Mouse (Mus musculus) left cerebral cortex, postnatal 36 days (tissue): ENCODE measurements at regions not wholly inside any gene's neighbourhood (a gene's known extent, or its start where the extent isn't known, plus 50 kb on each side); places are given as distances from the start of the nearest gene placed in this dataset.

Experiments
- DNase-seq, 2 experiments: peaks; one replicate each; pipeline ENCODE4 v3.0.0; 2021 to 2022; ENCODE audit warnings: low spot score in 2 of 2, mixed read lengths in 1 of 2
- intact Hi-C: fragments of 180-260 bp; cut with DNase I; formaldehyde crosslinking; loops from one replicate; pipeline ENCODE4 v1.15.1; 2025

GRCm38 (mm10) chr8:127958351-127959044 is 399.9 kb upstream of the Nrp1 start:
- intact Hi-C loops = no loop called here
- no peak for DNase-seq

GRCm38 (mm10) chr8:127962862-127963261 is 395.5 kb upstream of the Nrp1 start:
- no peak for DNase-seq

DNA sequence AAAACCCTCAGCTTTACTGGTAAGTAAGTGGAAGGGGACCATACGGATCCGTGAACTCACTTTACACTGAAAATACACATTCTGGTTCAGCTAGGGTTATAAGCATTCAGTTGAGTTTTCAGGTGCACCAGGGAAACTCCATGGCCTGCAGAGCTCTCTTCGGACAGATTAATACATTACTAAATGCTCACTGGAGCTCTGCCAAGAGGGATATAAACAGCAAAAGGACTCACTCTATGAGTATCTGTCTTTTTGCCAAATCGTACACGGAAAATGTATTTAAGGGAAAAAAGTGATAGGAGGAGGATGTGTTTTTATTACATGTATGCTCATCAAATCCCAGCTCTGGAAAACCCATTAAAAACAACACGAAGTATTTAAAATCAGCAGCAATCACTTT is 394.8 kb upstream of the Nrp1 start:
- intact Hi-C loops = no loop called here
- no peak for DNase-seq

More at GRCm38 (mm10) chr8:127962862-127963261, 395.5 kb upstream of the Nrp1 start:
- intact Hi-C loops = no loop called here

GRCm38 (mm10) chr8:127964801-127965200 is 393.6 kb upstream of the Nrp1 start:
- intact Hi-C loops = no loop called here
- DNase-seq = no peak

DNA sequence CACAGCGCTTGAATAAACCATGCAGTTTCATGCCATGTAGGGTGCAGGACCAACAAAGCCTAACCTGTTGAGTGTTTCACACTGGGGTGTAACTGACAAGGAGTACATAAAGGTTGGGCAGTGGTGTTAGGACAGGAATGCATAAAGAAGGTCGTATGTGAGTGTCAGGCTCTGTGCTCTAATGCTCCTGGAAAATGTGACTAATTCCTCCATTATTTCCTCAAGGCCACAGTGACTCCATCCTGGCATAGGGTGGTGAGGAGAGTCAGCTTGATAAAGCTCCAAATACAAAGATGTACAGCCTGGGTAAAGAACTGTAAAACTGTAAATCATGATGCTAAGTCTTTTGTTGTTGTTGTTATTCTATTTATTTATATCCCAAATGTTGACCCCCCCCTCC is 393.1 kb upstream of the Nrp1 start:
- intact Hi-C loops = no loop called here
- no peak for DNase-seq

DNA sequence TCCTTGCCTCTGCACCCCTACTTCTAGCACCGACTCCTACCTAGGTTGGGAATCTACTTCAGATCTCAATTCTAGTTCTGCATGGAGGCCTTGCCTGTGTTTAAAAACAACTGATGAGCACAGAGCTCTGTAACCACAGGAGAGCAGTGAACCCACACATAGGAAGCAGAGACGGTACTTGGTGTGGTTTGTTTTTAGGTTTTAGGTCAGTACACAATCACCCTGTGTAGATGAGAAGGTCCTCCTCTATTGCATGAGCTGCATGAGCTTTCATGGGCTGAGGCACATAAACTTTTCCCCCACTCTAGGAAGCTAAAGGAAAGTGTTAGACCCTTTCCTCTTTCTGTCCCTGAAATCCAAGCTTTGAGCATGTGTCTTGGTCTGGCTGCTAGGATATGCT is 390.4 kb upstream of the Nrp1 start:
- intact Hi-C loops = no loop called here

GRCm38 (mm10) chr8:127973194-127973593 is 385.2 kb upstream of the Nrp1 start:
- no peak for DNase-seq
- intact Hi-C loops = no loop called here

More for the DNA sequence above, 390.4 kb upstream of the Nrp1 start:
- DNase-seq = no peak

GRCm38 (mm10) chr8:127977746-127978145 is 380.7 kb upstream of the Nrp1 start:
- intact Hi-C loops = no loop called here
- DNase-seq = no peak

DNA sequence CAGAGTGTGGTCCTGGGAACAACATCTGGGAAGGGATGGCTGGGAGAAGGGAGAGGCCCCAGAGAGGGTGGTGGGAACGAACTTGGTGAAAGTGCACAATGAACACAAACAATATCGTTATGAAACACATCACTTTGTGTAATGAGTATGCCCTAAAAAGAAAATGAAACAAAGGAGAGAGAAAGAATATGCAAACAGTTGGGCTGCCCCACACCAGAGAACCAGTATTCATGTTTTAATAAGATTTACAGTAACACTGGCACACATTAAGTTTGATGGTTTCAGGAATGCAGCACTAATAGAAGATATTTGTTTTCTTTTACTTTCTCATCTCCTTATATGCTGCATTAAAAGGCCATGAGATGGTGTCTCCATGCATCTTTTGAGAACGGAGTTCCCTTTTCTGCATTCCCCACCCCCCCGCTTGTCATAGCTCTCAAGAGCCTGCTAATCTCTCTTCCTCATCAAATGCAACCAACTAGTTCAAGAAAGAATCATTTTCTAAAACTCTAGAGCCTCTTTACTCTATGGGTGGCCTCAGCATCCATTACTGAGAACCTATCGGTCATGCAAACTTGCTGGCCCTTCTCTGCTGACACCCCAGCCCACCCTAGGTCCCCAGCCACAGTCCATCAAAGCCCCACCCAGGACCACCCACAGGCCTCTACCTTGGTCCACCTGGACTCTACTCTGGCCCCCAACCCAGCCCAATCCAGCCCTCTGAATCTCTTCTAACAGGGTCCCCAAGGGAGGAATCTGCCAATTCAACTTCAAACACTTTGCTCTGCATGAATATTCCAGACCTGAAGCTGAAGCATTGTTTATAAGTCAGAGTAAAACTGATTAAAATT is 379.0 kb upstream of the Nrp1 start:
- no peak for DNase-seq

GRCm38 (mm10) chr8:127982165-127982564 is 376.2 kb upstream of the Nrp1 start:
- intact Hi-C loops = no loop called here
- no peak for DNase-seq

More for the DNA sequence above, 379.0 kb upstream of the Nrp1 start:
- intact Hi-C loops = no loop called here

- intact Hi-C loops = no loop called here
Observed at GRCm38 (mm10) chr8:127985616-127986015, 372.8 kb upstream of the Nrp1 start.

DNA sequence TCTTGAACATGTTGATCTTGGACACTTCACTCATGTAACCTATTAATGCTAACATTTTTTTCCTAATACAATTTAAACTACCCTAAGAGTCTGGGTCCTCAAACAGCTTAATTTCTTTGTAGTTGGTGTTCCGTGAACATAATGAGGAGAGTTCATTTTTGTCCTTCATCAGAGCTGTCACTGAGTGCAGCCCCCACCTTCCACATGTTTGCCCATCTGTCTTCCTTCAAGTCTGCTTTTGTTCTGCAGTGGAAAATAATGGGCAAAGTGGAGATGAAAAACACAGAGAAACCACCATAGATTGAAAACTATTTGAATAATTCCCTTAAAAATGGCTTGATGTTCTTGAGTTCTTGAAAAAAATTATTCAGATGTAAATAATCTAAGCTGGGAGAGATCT is 369.5 kb upstream of the Nrp1 start:
- no peak for DNase-seq
- intact Hi-C loops = no loop called here

More at GRCm38 (mm10) chr8:127985616-127986015, 372.8 kb upstream of the Nrp1 start:
- DNase-seq = no peak

- intact Hi-C loops = no loop called here
Observed at GRCm38 (mm10) chr8:127994898-127995297, 363.5 kb upstream of the Nrp1 start.

GRCm38 (mm10) chr8:127995490-127995889 is 362.9 kb upstream of the Nrp1 start:
- no peak for DNase-seq
- intact Hi-C loops = no loop called here

More at GRCm38 (mm10) chr8:127994898-127995297, 363.5 kb upstream of the Nrp1 start:
- DNase-seq = no peak

GRCm38 (mm10) chr8:128002386-128002785 is 356.0 kb upstream of the Nrp1 start:
- intact Hi-C loops = no loop called here

DNA sequence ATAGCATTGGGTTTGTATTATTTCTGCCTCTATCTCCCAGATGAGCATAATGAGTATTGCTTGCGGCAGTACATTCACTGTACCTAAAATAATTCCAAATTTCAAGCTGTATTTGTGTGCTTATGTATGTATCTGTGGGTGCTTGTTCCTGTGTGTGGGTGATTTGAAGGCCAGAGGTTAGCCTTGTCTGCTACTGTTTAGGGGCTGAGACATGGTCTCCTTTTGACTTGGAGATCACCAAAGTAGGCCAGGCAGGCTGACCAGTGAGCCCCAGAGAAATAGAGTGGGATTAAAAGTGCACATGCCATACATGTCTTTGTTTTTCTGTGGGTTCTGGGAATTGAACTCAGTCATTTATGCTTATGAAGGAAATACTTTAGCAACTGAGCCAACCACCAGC is 355.6 kb upstream of the Nrp1 start:
- intact Hi-C loops = no loop called here
- DNase-seq = no peak

More at GRCm38 (mm10) chr8:128002386-128002785, 356.0 kb upstream of the Nrp1 start:
- DNase-seq = no peak

DNA sequence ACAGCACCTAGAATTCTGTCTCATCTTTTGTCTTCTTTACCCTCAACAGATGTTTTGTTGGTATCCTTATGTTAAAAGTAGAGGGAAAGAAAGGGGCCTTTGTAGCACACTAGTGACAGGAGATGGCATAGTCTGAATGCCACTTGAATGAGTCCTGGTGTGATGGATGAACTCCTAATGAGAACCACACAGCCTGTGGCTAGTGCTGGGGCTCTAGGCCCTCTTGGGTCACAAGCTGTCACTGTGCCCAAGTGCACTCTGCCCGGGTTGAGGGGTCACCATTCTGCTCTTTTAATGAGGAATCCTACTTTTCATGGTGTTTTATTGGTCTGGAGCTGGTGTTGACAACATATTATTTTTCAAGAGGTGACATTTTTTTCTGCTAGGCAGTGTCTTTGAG is 355.0 kb upstream of the Nrp1 start:
- no peak for DNase-seq
- intact Hi-C loops = no loop called here

DNA sequence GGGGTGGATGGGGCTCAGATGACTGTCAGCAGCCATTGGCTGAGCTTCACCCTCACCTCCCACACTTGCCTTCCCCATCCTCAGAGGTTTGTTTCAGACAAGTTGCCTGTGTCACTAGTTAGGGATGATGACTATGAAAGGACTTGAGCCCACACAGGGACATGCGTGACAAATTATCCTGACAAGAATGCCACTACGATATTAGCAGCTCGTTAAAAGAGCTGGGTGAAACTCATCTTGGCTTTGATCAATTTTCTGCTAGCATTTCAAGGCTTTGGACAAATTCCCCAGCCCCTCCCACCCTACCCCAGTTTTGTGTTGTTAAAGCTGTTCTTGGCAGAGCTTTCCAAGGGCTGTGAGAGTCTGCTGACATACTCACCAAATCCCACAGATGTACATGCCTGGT is 354.5 kb upstream of the Nrp1 start:
- intact Hi-C loops = no loop called here
- DNase-seq = peak; percentile 9 to 26

GRCm38 (mm10) chr8:128009393-128010010 is 348.9 kb upstream of the Nrp1 start:
- no peak for DNase-seq
- intact Hi-C loops = no loop called here

- no peak for DNase-seq
- intact Hi-C loops = no loop called here
Observed at GRCm38 (mm10) chr8:128017171-128017570, 341.2 kb upstream of the Nrp1 start.
